Mouse (Mus musculus) embryonic facial prominence, embryonic 11.5 days (tissue): ENCODE results near the gene Trpm6. TPM values are rescaled to one million over a fixed set of nuclear protein-coding genes. Genes with fewer than 3 reads are reported as not detected.
A peak's percentile ranks its signal among the peaks of the same experiment; 100 is the strongest.

Experiments used
- ATAC-seq: fragments of 200-750 bp; cut with Nextera tagmentation; replicated peaks from 2 replicates; pipeline ENCODE4 v1.8.0; 2017; ENCODE audit warnings: low read depth; ENCODE audit not compliant: insufficient number of reproducible peaks, low FRiP score, low TSS enrichment
- DNase-seq: peaks from one replicate; pipeline ENCODE4 v3.0.0-alpha.2; 2015; ENCODE audit warnings: low spot score
- H3K27ac ChIP-seq: fragments of 300-500 bp; sonication (generic); replicated peaks from 2 replicates; pipeline ENCODE4 v1.5.1; 2014; ENCODE audit warnings: mild to moderate bottlenecking, low read depth, low read length, control low read depth
- H3K27me3 ChIP-seq: fragments of 300-500 bp; sonication (generic); 2 replicates; pipeline ENCODE4 v1.6.1; 2014; ENCODE audit warnings: mild to moderate bottlenecking, low read length, moderate library complexity, mixed read lengths; ENCODE audit not compliant: control insufficient read depth, insufficient read depth
- H3K36me3 ChIP-seq: fragments of 300-500 bp; sonication (generic); replicated peaks from 2 replicates; pipeline ENCODE4 v1.6.1; 2014; ENCODE audit warnings: low read depth, mild to moderate bottlenecking, low read length, moderate library complexity, mixed read lengths; ENCODE audit not compliant: control insufficient read depth, insufficient read depth
- H3K4me1 ChIP-seq: fragments of 300-500 bp; sonication (generic); 2 replicates; pipeline ENCODE4 v1.6.1; 2014; ENCODE audit warnings: low read length, mixed read lengths; ENCODE audit not compliant: control insufficient read depth, insufficient read depth
- H3K4me2 ChIP-seq: fragments of 300-500 bp; sonication (generic); 2 replicates; pipeline ENCODE4 v1.6.1; 2014; ENCODE audit warnings: low read depth, mild to moderate bottlenecking, control low read depth, low read length, moderate library complexity
- H3K4me3 ChIP-seq: fragments of 300-500 bp; sonication (generic); 2 replicates; pipeline ENCODE4 v1.5.1; 2014; ENCODE audit warnings: low read depth, low read length, control low read depth
- H3K9ac ChIP-seq: fragments of 300-500 bp; sonication (generic); replicated peaks from 2 replicates; pipeline ENCODE4 v1.6.1; 2014; ENCODE audit warnings: mild to moderate bottlenecking, control low read depth, low read length
- H3K9me3 ChIP-seq: fragments of 300-500 bp; sonication (generic); replicated peaks from 2 replicates; pipeline ENCODE4 v1.6.1; 2016; ENCODE audit warnings: mild to moderate bottlenecking, low read length, inconsistent platforms, mixed read lengths; ENCODE audit not compliant: control insufficient read depth
- WGBS: fragments of 180-500 bp; shearing (Covaris S2); extraction: QIAGEN DNeasy Blood & Tissue Kit; methylation state at CpG from one replicate; pipeline ENCODE4 v1.1.7; 2014; 5-methylcytosine and 5-hydroxymethylcytosine counted together
- polyA plus RNA-seq: library from polyadenylated mRNA; unstranded; fragments of >200 nt; fragmentation: Nextera tagmentation; extraction: Ambion mirVana; gene quantifications from 2 replicates; pipeline ENCODE4 v1.2.1, GENCODE M21; 2014

Trpm6 gene
- polyA plus RNA-seq, 1 experiment from 2014 or later: 0.66 TPM

DNA sequence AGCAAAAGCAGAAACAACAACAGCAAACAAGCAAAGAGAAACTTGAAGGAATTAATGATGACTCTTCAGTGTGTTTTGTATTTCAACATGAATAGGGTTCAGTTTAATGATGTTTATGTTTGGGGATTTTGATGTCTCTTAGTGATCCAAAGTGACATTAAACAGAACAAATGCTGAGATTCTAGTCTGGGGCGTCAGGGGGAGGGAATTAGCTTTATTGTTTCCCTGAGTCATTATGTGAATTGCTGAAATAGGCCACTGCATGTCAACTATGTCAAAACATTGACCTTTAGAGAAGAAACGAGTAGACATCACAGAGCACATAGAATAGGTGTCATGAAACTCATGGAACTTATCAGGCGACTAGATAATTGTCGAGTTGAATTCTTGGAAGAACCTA is 129.5 kb downstream of the Trpm6 start:
- H3K9ac ChIP-seq: no peak overlapping the region
- no peaks in the 10 kb centered on the region for H3K36me3 ChIP-seq
- no peaks in the 10 kb centered on the region for H3K4me1 ChIP-seq
- H3K9me3 ChIP-seq: no peaks in the 10 kb centered on the region
- 71% methylated on average over 4 of the region's 4 CpGs for WGBS
- no peak overlapping the region for H3K4me2 ChIP-seq
- H3K27ac ChIP-seq: no peak overlapping the region
- no peak for ATAC-seq
- no peak overlapping the region for H3K4me3 ChIP-seq
- no peak for DNase-seq
- no peaks in the 10 kb centered on the region for H3K27me3 ChIP-seq

DNA sequence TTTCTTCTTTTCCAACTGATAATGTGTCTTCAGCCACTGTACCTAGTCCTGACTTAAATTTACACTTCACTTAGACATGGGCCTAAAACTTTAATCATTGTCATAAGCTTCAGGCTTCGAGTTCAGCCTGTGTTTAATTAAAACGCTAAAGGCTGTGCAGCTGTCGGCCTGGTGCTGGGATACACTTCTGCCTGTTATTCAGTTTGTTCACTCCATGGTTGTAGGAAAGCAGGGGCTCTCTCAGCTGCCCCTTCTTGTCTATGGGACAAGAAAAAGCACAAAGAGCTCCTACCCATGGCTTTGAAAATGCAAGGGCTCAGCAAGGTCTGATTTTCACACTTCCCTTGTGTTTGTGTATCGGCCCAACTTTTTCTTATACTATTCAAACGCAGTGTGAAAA is 131.4 kb downstream of the Trpm6 start:
- no peaks in the 10 kb centered on the region for H3K36me3 ChIP-seq
- no peak overlapping the region for H3K4me3 ChIP-seq
- 58% methylated on average over 5 of the region's 5 CpGs for WGBS
- no peak overlapping the region for H3K9ac ChIP-seq
- no peak overlapping the region for H3K4me2 ChIP-seq
- no peak overlapping the region for H3K27ac ChIP-seq
- H3K4me1 ChIP-seq: no peaks in the 10 kb centered on the region
- no peaks in the 10 kb centered on the region for H3K9me3 ChIP-seq
- H3K27me3 ChIP-seq: no peaks in the 10 kb centered on the region
- no peak for ATAC-seq
- DNase-seq: no peak

DNA sequence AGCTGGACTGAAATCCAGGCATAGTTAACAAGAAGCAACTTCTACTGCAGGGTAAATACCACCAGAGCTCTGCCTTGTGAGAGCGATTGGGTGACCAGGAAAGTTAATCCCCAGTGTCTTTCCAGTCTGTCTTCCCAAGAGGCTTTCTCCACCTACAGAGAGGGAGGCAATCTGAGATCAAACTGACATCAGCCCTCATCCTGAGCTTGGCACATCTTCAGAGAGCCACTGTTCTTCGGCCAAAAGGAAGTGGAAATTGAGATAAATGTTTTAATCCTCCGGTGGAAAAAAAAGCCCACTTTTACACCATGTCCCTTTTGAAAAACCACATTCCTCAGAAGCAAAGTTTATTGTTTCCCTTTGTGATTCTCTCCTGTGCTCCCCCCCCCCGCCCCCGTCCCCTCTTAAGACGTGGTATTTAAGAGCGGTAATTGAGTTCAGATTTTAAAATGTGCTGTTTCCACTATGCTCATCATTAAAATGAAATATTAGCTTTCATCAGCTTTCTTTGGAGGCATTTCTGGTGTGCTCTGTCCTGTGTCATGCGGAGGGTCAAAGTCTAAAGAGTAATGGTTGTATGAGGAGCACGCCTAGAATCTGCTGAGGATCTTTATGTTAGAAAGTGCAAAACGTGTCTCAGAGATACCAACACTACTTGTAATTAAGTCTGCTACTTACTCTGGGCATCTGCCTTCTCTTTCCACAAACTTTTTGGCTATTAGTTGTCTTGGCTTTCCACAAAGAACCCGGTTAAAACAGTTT is 138.0 kb downstream of the Trpm6 start:
- Histone ChIP-seq H3K36me3 (no peaks in the 10 kb centered on the region), H3K9ac (no peak overlapping the region), H3K27me3 (no peaks in the 10 kb centered on the region), H3K4me3 (no peak overlapping the region), H3K4me2 (no peak overlapping the region), H3K9me3 (no peaks in the 10 kb centered on the region), H3K4me1 (no peaks in the 10 kb centered on the region), H3K27ac (no peak overlapping the region)
- DNase-seq (no peak), ATAC-seq (no peak)
- WGBS: 48% methylated on average over 11 of the region's 11 CpGs

DNA sequence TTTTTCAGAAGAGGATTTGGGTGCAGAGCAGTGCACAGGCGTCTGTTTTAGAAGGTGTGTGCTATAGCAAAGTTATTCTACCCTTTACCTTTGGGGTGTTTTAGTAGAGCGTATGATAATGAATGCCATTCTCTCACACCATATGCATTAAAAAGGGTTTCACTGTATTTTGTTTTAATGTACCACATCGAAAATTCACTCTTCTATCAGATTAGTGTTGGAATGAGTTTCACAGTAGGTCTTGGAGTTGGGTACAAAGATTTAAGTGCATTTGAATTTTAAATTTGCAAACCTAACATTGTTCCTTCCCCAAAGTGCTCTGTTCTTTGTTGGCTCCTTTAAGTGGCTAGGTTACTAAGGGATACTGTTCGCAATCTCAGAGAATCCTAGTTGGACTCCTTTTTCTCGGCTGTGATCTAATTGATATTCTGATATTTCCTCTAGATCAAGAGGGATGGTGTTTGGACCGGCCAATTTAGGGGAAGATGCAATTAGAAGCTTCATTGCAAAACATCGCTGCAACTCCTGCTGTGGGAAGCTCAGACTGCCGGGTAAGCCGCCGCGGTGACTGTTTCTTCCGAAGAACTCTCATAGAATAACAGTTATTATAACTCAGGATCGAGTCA is 138.8 kb downstream of the Trpm6 start:
- Histone ChIP-seq H3K27ac (no peak overlapping the region), H3K27me3 (no peaks in the 10 kb centered on the region), H3K9me3 (no peaks in the 10 kb centered on the region), H3K4me3 (peak overlapping the region; percentile 11; the same call in 1 of the 2 replicates), H3K9ac (0 out of 2 replicates have a peak overlapping the region, but pooled peaks have one; percentile 7), H3K36me3 (no peaks in the 10 kb centered on the region), H3K4me2 (peak overlapping the region; percentile 39), H3K4me1 (no peaks in the 10 kb centered on the region)
- DNase-seq: peak; percentile 19
- WGBS: 26% methylated on average over 13 of the region's 13 CpGs
- ATAC-seq: no peak

DNA sequence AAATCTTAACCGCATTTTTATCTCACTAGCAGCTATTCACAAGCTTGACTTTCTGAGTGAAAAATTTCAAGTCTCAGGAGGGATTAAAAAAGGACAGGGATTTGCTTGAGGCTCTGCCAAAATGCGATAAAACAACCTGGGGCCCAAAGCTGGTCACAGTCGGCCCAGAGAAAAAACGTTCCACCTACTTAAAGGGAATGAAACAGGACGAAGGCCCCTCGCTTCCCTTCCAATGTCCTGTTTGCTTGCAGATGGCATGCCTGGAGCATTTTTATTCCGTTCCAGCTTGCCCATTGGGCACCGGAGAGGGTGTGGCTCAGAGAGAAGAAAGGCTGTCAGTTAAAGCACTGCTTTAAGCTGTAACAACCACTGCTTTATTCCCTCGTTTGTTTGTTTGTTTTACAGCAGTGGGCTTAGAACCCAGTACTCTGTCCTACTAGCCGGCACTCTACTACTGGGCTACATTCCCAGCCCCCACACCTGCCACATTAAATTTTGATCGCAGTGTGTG is 139.4 kb downstream of the Trpm6 start:
- 0 out of 2 replicates have a peak overlapping the region, but pooled peaks have one; percentile 7 for H3K9ac ChIP-seq
- H3K27me3 ChIP-seq: no peaks in the 10 kb centered on the region
- DNase-seq: peak; percentile 50
- H3K4me3 ChIP-seq: peak overlapping the region; percentile 11; the same call in 1 of the 2 replicates
- no peaks in the 10 kb centered on the region for H3K36me3 ChIP-seq
- ATAC-seq: 0 out of 2 replicates have a peak, but pooled peaks have one; percentile 48
- no peaks in the 10 kb centered on the region for H3K4me1 ChIP-seq
- 6% methylated on average over 11 of the region's 11 CpGs for WGBS
- no peak overlapping the region for H3K27ac ChIP-seq
- H3K9me3 ChIP-seq: no peaks in the 10 kb centered on the region
- peak overlapping the region; percentile 39 for H3K4me2 ChIP-seq

DNA sequence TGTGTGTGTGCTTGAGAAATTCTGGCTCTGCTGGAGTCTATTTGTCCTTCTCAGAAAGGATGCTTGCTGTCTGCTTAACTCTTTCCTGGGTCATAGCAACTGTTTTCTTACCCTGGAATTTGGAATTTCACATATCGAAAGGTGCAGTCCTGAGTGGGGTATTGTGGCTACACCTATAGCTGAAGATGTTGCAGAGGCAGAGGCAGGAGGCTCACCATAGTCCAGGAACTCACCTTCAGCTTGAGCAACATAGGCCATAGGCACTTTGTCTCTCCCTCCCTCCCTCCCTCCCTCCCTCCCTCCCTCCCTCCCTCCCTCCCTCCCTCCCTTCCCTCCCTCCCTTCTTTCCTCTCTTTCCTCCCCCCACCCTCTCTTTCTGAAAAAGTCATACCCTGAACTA is 139.8 kb downstream of the Trpm6 start:
- Histone ChIP-seq H3K4me2 (no peak overlapping the region), H3K27ac (no peak overlapping the region), H3K4me3 (no peak overlapping the region), H3K9me3 (no peaks in the 10 kb centered on the region), H3K36me3 (no peaks in the 10 kb centered on the region), H3K4me1 (no peaks in the 10 kb centered on the region), H3K27me3 (no peaks in the 10 kb centered on the region), H3K9ac (no peak overlapping the region)
- ATAC-seq (no peak), DNase-seq (no peak)
- WGBS: 83% methylated on average over 1 of the region's 1 CpGs

DNA sequence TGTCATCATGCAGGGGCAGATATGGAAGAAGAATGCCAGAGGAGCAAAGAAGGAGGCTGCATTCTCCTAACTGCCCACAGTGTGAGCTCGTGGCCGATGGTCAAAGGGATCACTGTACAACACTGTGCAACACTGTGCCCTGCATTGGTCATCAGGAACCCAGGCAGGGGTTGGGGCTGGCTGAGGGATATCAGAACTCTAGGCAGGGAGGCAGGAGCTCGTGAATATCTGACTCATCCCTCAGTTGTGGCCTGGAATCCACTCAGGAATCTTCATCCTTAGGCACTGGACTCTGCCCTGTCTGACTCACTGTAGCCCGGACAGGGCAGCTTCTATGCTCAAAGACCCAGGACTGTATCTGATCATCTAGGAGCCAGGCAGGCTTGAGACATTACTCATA is 140.4 kb downstream of the Trpm6 start:
- Histone ChIP-seq H3K9ac (no peak overlapping the region), H3K4me2 (no peak overlapping the region), H3K27me3 (no peaks in the 10 kb centered on the region), H3K4me1 (no peaks in the 10 kb centered on the region), H3K4me3 (no peak overlapping the region), H3K36me3 (no peaks in the 10 kb centered on the region), H3K9me3 (no peaks in the 10 kb centered on the region), H3K27ac (no peak overlapping the region)
- DNase-seq: no peak
- no peak for ATAC-seq
- WGBS: 83% methylated on average over 4 of the region's 4 CpGs

DNA sequence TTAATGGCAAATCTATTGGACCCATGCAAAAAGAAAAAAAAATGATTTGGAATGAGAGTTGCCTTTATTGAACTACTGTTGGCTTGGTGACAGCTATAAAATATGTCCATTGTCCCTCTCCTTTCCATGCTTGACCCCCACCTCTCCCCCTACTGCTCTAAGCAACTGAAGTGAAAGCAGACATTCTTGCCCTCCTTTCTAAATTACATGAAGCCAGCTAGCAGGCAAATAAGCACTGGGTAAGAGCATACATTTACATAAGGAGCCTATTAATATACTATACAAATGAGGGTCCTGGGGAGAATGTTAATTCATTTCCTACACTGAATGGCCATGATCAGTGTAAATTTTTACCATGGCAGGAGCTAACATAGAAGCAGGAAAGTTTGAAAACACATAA is 148.5 kb downstream of the Trpm6 start:
- ATAC-seq (no peak), DNase-seq (no peak)
- Histone ChIP-seq H3K9me3 (no peaks in the 10 kb centered on the region), H3K9ac (no peak overlapping the region), H3K27ac (no peak overlapping the region), H3K4me2 (no peak overlapping the region), H3K4me1 (no peaks in the 10 kb centered on the region), H3K36me3 (no peaks in the 10 kb centered on the region), H3K4me3 (no peak overlapping the region), H3K27me3 (no peaks in the 10 kb centered on the region)
